ENCODE assay signal across 8 mouse cellular contexts in genomic region chr19:5108271-5108575, GRCm38 (mm10). TPM values are rescaled to one million over a fixed set of nuclear protein-coding genes. Genes with fewer than 3 reads are reported as not detected.
DNase-seq lines count a peak whose midpoint lies in the region; ATAC-seq lines count a peak whose summit lies in the region.

No protein-coding gene starts in this region.

- 12% methylated on average over 5 of the region's 5 CpGs for WGBS in intestine, embryonic 16.5 days
- 18% methylated on average over 5 of the region's 5 CpGs for WGBS in lung, embryonic 16.5 days

- H3K36me3 ChIP-seq in intestine, embryonic 16.5 days (ENCODE audit: control insufficient read depth, insufficient read depth, low read length) = peaks cover 6% of the 10 kb centered on the region; the same call in 1 of the 2 replicates
- peaks cover 28% of the 10 kb centered on the region for H3K36me3 ChIP-seq in lung, embryonic 16.5 days (ENCODE audit: control insufficient read depth, insufficient read depth, low read length)

- H3K27ac ChIP-seq in intestine, embryonic 16.5 days (ENCODE audit: low read length) = no peak overlapping the region
- peak overlapping the region; percentile 64 for H3K27ac ChIP-seq in lung, embryonic 16.5 days (ENCODE audit: low read length)

- H3K9ac ChIP-seq in intestine, embryonic 16.5 days (ENCODE audit: low read depth, low read length) = no peak overlapping the region
- no peak overlapping the region for H3K9ac ChIP-seq in lung, embryonic 16.5 days (ENCODE audit: low read length)

- DNase-seq in gastrocnemius, adult 18-20 months (ENCODE audit: low spot score) = peak; percentile 38
- DNase-seq in gastrocnemius, adult 8-10 months (ENCODE audit: low spot score in 2 of 2) = no peak
- peak; percentile 81 for DNase-seq in R1 (ENCODE audit: low read depth, low spot score)
- no peak for DNase-seq in yolk sac, embryonic 10.5 days (ENCODE audit: low spot score)
- no peak for DNase-seq in natural killer cell, adult 2 months (ENCODE audit: low spot score in 2 of 2)
- DNase-seq in frontal cortex, postnatal 25 days (ENCODE audit: low spot score in 2 of 2) = no peak

- H3K4me1 ChIP-seq in intestine, embryonic 16.5 days (ENCODE audit: control insufficient read depth, insufficient read depth, low read length) = peaks cover 20% of the 10 kb centered on the region
- H3K4me1 ChIP-seq in lung, embryonic 16.5 days (replicated peaks; ENCODE audit: control insufficient read depth, insufficient read depth, low read length) = peaks cover 13% of the 10 kb centered on the region

- no peak overlapping the region for H3K4me2 ChIP-seq in intestine, embryonic 16.5 days (ENCODE audit: low read depth, low read length)
- H3K4me2 ChIP-seq in lung, embryonic 16.5 days (ENCODE audit: low read depth, low read length) = no peak overlapping the region

- H3K27me3 ChIP-seq in intestine, embryonic 16.5 days (replicated peaks; ENCODE audit: control insufficient read depth, insufficient read depth, low read length) = no peaks in the 10 kb centered on the region
- no peaks in the 10 kb centered on the region for H3K27me3 ChIP-seq in lung, embryonic 16.5 days (ENCODE audit: control insufficient read depth, insufficient read depth, low read depth, low read length)

- H3K9me3 ChIP-seq in intestine, embryonic 16.5 days (ENCODE audit: control insufficient read depth, low read length) = no peaks in the 10 kb centered on the region
- H3K9me3 ChIP-seq in lung, embryonic 16.5 days (ENCODE audit: control insufficient read depth, low read length) = no peaks in the 10 kb centered on the region

- peak; percentile 36 for ATAC-seq in intestine, embryonic 16.5 days
- 0 out of 2 replicates have a peak, but pooled peaks have one; percentile 16 for ATAC-seq in lung, embryonic 16.5 days (ENCODE audit: low read depth)

- no peak overlapping the region for H3K4me3 ChIP-seq in intestine, embryonic 16.5 days (ENCODE audit: low read length)
- H3K4me3 ChIP-seq in lung, embryonic 16.5 days (ENCODE audit: low read length) = no peak overlapping the region

RNA-seq across cellular contexts. Expression of gene Rab1b, which starts 1.4 kb away (rescaled TPM):
- total RNA-seq in gastrocnemius, adult 18-20 months (2021) = 100 to 1,000 TPM; 117 to 118 TPM
- total RNA-seq in gastrocnemius, adult 8-10 months (2022) = 100 to 1,000 TPM; 124 to 137 (median 131) TPM
- polyA plus RNA-seq in intestine, embryonic 16.5 days (2015; fragmentation: Nextera tagmentation; extraction: Ambion mirVana) = 241 and 244 TPM in 2 replicates
- 289 and 295 TPM in 2 replicates for polyA plus RNA-seq in lung, embryonic 16.5 days (2015; fragmentation: Nextera tagmentation; extraction: Ambion mirVana)

RNA-seq across cellular contexts. Expression of gene Cnih2, which starts 9.9 kb away (rescaled TPM):
- total RNA-seq in gastrocnemius, adult 18-20 months (2021) = not detected
- not detected for total RNA-seq in gastrocnemius, adult 8-10 months (2022)
- 8.1 and 8.3 TPM in 2 replicates for polyA plus RNA-seq in intestine, embryonic 16.5 days (2015; fragmentation: Nextera tagmentation; extraction: Ambion mirVana)
- polyA plus RNA-seq in lung, embryonic 16.5 days (2015; fragmentation: Nextera tagmentation; extraction: Ambion mirVana) = 5.6 and 7.0 TPM in 2 replicates

RNA-seq across cellular contexts. Expression of gene Klc2, which starts 10.1 kb away (rescaled TPM):
- 10 to 100 TPM; 58.6 to 61.0 TPM for total RNA-seq in gastrocnemius, adult 18-20 months (2021)
- 10 to 100 TPM; 60.6 to 68.9 (median 64.0) TPM for total RNA-seq in gastrocnemius, adult 8-10 months (2022)
- 12.7 and 13.6 TPM in 2 replicates for polyA plus RNA-seq in intestine, embryonic 16.5 days (2015; fragmentation: Nextera tagmentation; extraction: Ambion mirVana)
- 14.6 and 17.0 TPM in 2 replicates for polyA plus RNA-seq in lung, embryonic 16.5 days (2015; fragmentation: Nextera tagmentation; extraction: Ambion mirVana)

RNA-seq across cellular contexts. Expression of gene Yif1a, which starts 19.9 kb away (rescaled TPM):
- total RNA-seq in gastrocnemius, adult 18-20 months (2021) = 10 to 100 TPM; 45.1 to 47.0 TPM
- total RNA-seq in gastrocnemius, adult 8-10 months (2022) = 10 to 100 TPM; 37.4 to 44.7 (median 39.8) TPM
- polyA plus RNA-seq in intestine, embryonic 16.5 days (2015; fragmentation: Nextera tagmentation; extraction: Ambion mirVana) = 155 and 176 TPM in 2 replicates
- polyA plus RNA-seq in lung, embryonic 16.5 days (2015; fragmentation: Nextera tagmentation; extraction: Ambion mirVana) = 95.3 and 101 TPM in 2 replicates

RNA-seq across cellular contexts. Expression of gene Tmem151a, which starts 22.9 kb away (rescaled TPM):
- under 1 TPM in 1 of 2 experiments, not detected in 1; 0.18 TPM for total RNA-seq in gastrocnemius, adult 18-20 months (2021)
- total RNA-seq in gastrocnemius, adult 8-10 months (2022) = under 1 TPM in 1 of 4 experiments, not detected in 3; 0.12 TPM
- 4.7 and 5.1 TPM in 2 replicates for polyA plus RNA-seq in intestine, embryonic 16.5 days (2015; fragmentation: Nextera tagmentation; extraction: Ambion mirVana)
- polyA plus RNA-seq in lung, embryonic 16.5 days (2015; fragmentation: Nextera tagmentation; extraction: Ambion mirVana) = 3.6 and 3.8 TPM in 2 replicates

Comparison
In these comparisons a context has a peak if more than half of its experiments do, and no peak if none do; other contexts are left out.
1. DNase-seq: peak in gastrocnemius, adult 18-20 months (single experiment) and R1 (single experiment); none in gastrocnemius, adult 8-10 months (0 of 2), yolk sac, embryonic 10.5 days (single experiment), natural killer cell, adult 2 months (0 of 2) and frontal cortex, postnatal 25 days (0 of 2).